Mouse (Mus musculus): ENCODE results near the gene Slc39a9.

Gene Slc39a9

DNA sequence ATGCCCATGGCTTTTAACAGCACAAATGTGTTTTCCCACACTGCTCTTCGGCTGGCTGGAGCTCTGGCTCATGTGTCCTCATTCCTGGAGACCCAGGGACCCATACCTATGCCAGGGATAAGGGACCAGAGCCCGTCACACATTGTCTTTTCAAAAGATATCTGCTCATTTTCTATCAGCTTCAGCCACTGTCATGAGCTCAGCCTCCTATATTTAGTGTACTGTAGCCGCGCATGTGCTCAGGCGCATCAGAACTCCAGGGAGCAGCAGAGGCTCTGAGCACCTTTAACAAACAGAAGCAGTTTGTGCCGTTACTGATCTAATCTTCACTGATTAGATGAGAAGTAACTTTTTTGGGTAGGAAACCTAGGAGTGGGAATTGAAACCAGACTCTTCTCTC lies 72.2 kb downstream of the Slc39a9 start:
- DNase-seq (ENCODE audit: inconsistent age in 2 of 2, low spot score in 1 of 2): no peak

DNA sequence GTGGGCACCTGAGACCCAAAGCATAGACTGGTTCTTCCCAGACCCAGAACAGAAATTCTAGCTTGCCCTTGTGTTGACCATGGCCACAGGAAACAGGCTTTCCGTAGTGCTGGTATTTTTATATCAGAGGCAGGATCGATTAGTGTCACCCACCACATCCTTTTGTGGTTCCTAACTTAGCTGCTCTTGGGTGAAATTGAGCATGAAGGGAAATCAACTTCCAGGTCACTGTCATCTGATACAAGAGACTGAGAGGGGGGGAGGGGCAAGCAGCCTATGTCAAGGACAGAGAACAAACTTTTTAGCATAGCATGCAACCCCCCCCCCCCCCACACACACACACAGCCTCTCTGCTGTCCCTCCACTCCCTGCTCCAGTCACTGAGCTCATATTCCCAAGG lies 75.5 kb downstream of the Slc39a9 start:
- DNase-seq (ENCODE audit: inconsistent age in 2 of 2, low spot score in 1 of 2): no peak

DNA sequence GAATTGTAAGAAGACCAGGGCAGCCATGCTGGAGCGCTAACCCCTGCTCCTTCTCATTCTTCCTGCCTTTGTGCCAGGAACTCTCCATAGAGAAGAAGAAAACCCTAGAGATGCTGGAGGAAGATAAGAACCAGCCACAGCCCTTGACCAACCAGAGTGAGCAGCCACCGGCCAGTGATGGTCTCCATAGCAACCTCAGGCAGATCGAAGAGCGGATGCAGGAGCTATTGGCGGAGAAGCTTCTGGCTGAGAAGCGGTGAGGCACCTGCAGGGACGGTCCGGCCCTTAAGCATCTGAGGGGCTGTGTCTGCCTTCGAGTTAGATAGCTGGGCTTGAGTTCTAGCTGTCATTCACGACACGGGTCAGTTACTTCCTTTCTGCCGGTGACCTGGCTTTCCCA lies 76.8 kb downstream of the Slc39a9 start:
- DNase-seq (ENCODE audit: inconsistent age in 2 of 2, low spot score in 1 of 2): no peak

DNA sequence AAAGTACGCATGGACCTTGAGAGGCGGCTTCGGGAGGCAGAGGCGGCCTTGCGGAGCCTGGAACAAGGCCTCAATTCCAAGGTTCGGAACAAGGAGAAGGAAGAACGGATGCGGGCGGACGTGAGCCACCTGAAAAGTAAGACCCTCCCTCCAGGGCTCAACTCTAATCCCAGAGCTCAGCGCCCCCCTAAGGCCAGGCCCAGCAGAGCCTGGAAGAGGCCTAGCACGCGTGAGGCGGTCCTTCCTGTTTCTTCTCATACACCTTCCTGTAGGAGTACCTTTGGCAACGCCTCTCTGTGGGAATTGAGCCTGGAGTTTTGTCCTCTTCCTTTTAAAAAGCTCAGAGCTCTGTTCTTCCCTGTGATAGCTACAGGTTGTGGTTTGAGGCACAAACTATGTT lies 77.8 kb downstream of the Slc39a9 start:
- peak in 1 of 2 experiments; percentile 23 for DNase-seq (ENCODE audit: inconsistent age in 2 of 2, low spot score in 1 of 2)

DNA sequence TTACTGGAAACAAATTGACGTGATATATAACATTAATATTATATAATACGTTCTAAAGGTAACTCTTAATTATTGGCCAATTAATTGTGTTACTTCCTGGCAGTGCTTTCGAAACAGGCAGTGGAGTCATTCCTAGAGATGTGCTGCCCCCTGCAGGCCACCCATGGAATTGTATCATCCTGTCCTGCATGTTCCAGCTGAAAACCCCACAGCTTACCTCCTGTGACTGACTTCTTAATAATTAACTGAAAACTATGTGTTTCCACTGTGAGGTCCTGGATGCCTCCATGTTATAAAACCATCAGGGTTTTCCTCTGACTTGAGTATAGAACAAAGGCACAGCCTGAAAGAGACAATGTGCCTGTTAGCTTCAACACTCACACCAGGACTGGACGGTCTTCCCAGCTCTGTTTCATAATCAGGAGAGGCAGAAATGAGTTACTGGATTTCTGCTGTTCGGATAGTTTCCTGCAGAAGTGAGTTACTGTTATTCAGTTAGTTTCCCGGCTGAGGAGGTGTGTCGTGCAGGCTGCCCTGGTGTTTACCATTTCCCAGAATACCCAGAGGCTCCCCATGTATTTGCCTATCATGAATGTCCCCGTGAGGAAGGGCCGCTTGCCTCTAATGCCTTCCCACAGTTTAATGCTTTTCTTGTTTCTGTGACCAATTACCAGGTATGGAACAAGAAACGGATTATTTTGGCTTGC lies 81.3 kb downstream of the Slc39a9 start:
- peak; percentile 70 to 92 for DNase-seq (ENCODE audit: inconsistent age in 2 of 2, low spot score in 1 of 2)

DNA sequence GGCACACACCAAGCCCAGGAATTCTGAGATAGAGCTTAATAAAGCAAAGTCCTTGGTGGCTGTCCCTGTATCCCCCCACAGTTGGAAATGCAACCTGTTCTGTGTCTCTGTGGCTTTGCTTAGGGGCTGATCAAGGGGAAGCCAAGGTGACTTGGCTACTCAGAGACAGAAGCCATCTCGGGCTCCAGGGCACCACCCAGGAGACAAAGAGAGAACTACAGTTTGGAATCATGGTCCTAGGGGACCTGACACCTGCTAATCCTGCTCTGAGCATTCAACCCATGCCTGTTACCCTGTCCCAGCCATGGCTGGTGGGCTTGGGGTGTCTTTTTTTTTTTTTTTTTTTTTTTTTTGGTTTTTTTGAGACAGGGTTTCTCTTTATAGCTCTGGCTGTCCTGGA lies 84.5 kb downstream of the Slc39a9 start:
- DNase-seq (ENCODE audit: inconsistent age in 2 of 2, low spot score in 1 of 2): no peak

DNA sequence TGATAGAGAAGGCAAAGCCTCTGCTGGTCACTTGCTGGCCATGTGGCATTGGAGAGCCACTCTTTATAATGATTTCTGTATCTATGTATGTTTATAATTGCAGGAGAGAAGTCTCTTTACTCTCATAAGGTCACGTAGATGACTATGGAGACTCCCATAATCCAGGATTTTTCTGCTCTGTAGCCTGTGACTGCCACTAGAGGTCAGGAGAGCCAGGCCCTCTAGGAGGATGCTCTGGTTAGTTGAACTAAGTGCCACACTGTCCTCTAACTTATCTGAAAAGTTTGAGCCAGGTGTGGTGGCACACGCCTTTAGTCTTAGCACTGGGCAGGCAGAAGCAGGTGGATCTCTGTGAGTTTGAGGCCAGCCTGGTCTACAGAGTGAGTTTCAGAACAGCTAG lies 85.1 kb downstream of the Slc39a9 start:
- DNase-seq (ENCODE audit: inconsistent age in 2 of 2, low spot score in 1 of 2): peak in 1 of 2 experiments; percentile 29

DNA sequence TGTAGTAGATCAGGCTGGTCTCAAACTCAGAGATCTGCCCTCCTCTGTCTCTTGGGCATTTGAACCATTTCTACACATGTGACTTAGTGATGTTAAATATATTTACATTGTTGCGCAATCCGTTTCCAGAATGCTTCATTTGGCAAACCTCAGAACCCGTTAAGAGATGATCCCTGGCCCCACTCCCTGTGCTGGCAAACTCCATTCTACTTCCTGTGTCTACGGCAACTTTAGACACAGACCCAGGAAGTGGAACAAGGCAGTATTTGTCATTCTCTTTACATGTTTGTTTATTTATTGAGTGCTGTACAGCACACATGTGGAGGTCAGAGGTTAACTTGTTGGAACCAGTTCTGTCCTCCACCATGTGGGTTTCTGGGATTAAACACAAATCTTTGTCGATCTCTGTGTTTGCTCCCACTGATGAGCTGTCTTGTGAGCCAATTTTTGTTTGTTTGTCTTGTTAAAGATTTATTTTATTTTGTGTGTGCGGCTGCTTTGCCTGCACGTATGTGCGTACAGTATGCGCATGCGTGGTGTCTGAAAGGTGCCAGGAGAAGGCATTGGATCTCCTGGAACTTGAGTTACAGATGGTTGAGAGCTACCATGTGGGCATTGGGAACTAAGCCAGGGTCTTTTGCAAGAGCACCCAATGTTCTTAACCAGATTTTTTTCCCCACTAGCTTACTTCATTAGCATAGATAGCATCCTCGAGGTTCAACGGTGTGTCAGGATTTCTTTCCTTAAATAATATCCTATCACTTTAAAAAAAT lies 86.3 kb downstream of the Slc39a9 start:
- DNase-seq (ENCODE audit: inconsistent age in 2 of 2, low spot score in 1 of 2): no peak

DNA sequence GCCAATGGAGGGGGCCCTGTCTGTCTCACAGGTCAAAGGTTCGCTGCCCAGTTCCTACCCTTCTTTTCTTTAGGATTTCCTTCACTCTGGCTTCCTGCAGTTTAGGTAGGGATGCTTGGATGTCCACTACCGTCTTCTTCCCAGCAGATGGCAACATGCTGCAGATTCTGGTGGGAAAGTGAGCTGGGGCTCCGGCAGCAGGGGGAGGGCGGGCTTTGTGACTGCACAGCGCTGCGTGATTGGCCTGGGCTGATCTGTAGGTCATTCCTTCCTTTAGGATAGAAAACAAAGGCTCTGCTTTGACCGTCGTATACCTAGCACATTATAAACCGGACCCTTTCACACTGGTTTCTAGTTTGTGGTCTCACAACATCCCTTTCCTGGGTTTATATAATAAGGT lies 86.9 kb downstream of the Slc39a9 start:
- DNase-seq (ENCODE audit: inconsistent age in 2 of 2, low spot score in 1 of 2): peak; percentile 38 to 57

Measured in adrenal gland, adult (tissue).